Mouse (Mus musculus): ENCODE measurements around the gene Nlgn1. TPM values are rescaled to one million over a fixed set of nuclear protein-coding genes. Genes with fewer than 3 reads are reported as not detected.

Gene Nlgn1
- polyA plus RNA-seq (2016; fragmentation: Nextera tagmentation; extraction: Ambion mirVana): 0.14 and 0.24 TPM in 2 replicates

DNA sequence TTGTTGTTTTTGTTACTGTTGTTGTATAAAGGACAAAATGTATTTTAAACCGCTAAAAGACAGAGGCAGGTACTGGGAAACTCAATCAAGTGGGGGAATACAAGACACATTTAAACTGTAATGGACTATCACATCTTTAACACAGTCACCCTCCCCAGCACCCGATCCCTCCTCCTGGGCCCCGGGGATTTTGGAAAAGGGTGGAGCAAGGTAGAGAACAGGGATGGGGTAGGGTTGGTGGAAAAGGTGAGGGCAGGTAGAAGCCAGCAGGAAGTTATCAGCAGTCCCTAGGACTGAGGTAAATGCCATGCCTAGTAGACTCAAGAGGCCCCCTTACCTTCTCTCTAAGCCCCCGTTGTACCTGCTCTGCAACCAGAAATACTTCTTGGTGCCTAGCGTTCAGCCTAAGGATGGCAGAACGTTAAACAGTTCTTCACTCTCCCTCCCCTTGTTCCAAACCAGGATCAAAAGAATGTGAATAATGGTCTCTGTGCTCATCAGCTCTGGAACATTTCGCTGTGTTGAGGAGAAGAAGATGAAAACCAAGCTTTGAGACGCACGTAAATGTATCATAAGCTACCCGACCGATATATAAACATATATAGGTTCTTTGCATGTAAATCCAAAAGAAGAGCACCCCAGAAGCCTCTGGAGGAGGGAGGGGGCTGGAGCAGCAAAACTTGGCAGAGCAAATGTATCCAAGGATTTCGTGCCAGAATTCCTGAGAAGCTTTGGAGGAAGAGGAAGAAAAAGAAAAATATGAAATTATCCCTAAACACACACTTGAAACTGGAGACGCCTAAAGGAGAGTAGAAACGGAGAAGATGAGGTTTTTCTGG, at the start of gene Nlgn1:
TSS of gene Nlgn1 (minus strand) at position 61 of the 839 bp plus-strand sequence.
- WGBS: 7% methylated on average over 14 of the region's 14 CpGs
- H3K36me3 ChIP-seq: no peaks in the 10 kb centered on the region
- H3K9ac ChIP-seq: peak within 1 kb of the TSS; percentile 53; the same call in 1 of the 2 replicates
- peaks cover 39% of the 10 kb centered on the region for H3K27me3 ChIP-seq (replicated peaks)
- H3K9me3 ChIP-seq (replicated peaks): no peaks in the 10 kb centered on the region
- no peak for ATAC-seq (ENCODE audit: insufficient number of reproducible peaks, low FRiP score)
- H3K4me1 ChIP-seq (replicated peaks): peaks cover 12% of the 10 kb centered on the region
- H3K4me3 ChIP-seq: peak within 1 kb of the TSS; percentile 59
- peak within 1 kb of the TSS; percentile 98 for H3K4me2 ChIP-seq
- H3K27ac ChIP-seq (ENCODE audit: poor library complexity, severe bottlenecking): no peak within 1 kb of the TSS

DNA sequence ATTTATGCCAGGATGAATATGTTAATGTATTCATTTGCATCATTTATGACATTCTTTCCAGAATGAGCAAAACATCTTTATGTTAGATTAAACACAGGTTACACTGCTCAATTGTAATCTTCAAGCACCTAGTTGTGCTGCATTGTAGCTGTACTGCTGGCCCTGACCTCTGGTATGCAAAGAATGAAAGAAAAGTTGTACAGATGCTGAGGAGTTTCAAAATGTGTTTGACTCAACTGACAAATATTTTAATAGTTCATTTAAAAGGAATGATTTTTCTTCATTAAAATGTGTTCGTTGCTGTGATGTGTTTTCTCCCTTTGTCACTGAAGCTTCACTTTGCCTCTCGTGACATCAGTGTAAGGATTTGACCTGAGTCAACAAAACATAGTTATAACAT, 46.0 kb upstream of the Nlgn1 start:
- no peaks in the 10 kb centered on the region for H3K4me1 ChIP-seq (replicated peaks)
- no peak overlapping the region for H3K9ac ChIP-seq
- H3K4me3 ChIP-seq: no peak overlapping the region
- no peak overlapping the region for H3K27ac ChIP-seq (ENCODE audit: poor library complexity, severe bottlenecking)
- H3K4me2 ChIP-seq: no peak overlapping the region
- no peak for ATAC-seq (ENCODE audit: insufficient number of reproducible peaks, low FRiP score)
- 70% methylated on average over 2 of the region's 2 CpGs for WGBS
- no peaks in the 10 kb centered on the region for H3K27me3 ChIP-seq (replicated peaks)
- H3K36me3 ChIP-seq: no peaks in the 10 kb centered on the region
- H3K9me3 ChIP-seq (replicated peaks): no peaks in the 10 kb centered on the region

DNA sequence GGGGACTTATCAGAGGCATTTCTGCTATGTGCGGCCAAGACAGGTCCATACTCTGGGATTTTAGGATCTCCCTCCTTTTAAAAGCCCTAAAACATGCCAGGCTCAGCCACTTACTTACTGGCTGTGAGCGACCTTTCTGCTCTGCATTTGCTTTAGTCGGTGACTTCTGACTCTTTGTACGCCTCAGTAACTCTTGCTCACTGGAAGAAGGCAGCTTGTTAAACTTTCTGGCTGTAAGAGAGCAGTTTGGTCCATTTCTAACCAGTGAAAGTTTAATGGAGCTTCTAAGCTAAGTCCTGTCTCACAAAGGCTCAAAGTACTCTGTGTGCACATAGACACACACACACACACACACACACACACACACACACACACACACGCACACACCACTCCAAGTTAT, 22.8 kb upstream of the Nlgn1 start:
- Histone ChIP-seq H3K9ac (no peak overlapping the region), H3K9me3 (replicated peaks) (no peaks in the 10 kb centered on the region), H3K36me3 (no peaks in the 10 kb centered on the region), H3K27ac (ENCODE audit: poor library complexity, severe bottlenecking) (no peak overlapping the region), H3K4me3 (no peak overlapping the region), H3K4me1 (replicated peaks) (no peaks in the 10 kb centered on the region), H3K4me2 (no peak overlapping the region), H3K27me3 (replicated peaks) (no peaks in the 10 kb centered on the region)
- ATAC-seq (ENCODE audit: insufficient number of reproducible peaks, low FRiP score): no peak
- 74% methylated on average over 5 of the region's 5 CpGs for WGBS

DNA sequence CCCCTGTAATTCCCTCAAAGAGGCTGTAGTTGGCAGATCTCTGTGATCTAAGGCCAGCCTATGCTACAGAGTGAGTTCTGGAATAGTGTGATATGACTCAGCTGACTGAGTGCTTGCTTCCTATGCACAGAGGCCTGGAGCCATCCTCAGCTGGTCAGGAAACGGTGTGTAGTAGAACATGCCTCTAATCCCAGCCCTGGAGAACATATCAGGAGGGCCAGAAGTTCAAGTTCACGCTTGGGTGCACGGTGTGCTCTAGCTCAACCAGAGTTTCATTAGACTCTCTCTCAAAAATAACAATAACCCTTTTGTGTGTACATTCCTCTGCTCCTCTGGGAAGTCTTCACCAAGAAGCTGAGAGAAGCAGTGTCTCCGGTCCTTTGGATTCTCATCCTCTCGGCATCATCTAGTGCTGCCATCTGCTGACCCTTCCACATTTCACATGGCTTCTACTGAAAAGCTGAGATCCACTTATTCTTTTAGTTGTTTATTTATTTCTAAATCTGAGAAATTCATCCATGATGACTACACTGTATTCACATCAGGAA, 22.3 kb upstream of the Nlgn1 start:
- Histone ChIP-seq H3K4me1 (replicated peaks) (no peaks in the 10 kb centered on the region), H3K27me3 (replicated peaks) (no peaks in the 10 kb centered on the region), H3K27ac (ENCODE audit: poor library complexity, severe bottlenecking) (no peak overlapping the region), H3K4me2 (no peak overlapping the region), H3K36me3 (no peaks in the 10 kb centered on the region), H3K4me3 (no peak overlapping the region), H3K9ac (no peak overlapping the region), H3K9me3 (replicated peaks) (no peaks in the 10 kb centered on the region)
- no peak for ATAC-seq (ENCODE audit: insufficient number of reproducible peaks, low FRiP score)
- WGBS: 77% methylated on average over 5 of the region's 5 CpGs

DNA sequence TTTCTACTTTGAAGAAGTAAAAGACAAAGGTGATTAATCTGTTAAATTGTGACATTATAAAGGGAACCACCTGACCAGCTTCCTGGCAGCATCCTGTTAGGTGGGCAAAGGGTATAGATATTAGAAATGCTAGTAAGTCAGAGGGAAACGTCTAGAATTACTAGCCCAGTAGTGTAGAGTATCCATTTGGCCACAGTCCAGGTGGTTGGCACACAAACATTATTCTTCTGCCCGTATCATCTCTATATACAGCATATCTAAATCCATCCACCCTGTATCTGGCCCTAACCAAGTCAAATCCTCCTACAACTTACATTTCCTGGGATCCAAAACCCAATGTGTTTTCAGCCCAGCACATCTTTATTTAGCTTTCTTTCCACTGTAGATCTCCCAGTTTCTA, 5.2 kb upstream of the Nlgn1 start:
- Histone ChIP-seq H3K9me3 (replicated peaks) (no peaks in the 10 kb centered on the region), H3K4me1 (replicated peaks) (peaks cover 5% of the 10 kb centered on the region), H3K27ac (ENCODE audit: poor library complexity, severe bottlenecking) (no peak overlapping the region), H3K9ac (no peak overlapping the region), H3K4me3 (no peak overlapping the region), H3K4me2 (no peak overlapping the region), H3K36me3 (no peaks in the 10 kb centered on the region), H3K27me3 (replicated peaks) (peaks cover 18% of the 10 kb centered on the region)
- 67% methylated on average over 2 of the region's 2 CpGs for WGBS
- no peak for ATAC-seq (ENCODE audit: insufficient number of reproducible peaks, low FRiP score)

DNA sequence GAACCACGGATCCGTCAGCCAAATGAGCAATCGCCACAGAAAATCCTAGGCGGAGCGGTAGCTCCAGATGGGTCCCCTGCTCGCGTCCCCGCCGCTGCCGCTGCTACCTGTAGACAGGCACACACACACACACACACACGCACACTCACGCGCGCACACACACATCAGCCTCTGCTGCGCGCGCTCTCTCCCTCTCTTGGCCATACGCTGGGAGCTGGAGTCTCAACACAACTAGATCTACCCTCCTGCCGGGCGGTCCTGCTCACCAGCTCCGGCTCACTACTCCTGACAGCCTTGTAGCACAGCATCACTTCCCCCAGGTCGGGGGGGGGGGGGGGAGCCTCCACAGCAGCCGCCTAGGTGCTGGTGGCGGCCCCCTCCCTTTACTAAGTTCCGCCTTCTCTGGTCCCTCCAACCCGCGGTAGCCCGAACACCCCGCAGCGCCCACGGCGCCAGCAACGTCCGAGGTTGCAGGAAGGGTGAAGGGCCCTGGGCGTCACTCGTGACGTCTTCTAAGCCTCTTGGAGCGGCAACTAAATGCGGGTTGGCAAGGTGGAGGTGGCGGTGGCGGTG, 1.1 kb upstream of the Nlgn1 start:
- ATAC-seq (ENCODE audit: insufficient number of reproducible peaks, low FRiP score): no peak; the same call in 1 of the 2 replicates
- Histone ChIP-seq H3K27me3 (replicated peaks) (peaks cover 39% of the 10 kb centered on the region), H3K9ac (peak overlapping the region; percentile 23; the same call in 1 of the 2 replicates)

DNA sequence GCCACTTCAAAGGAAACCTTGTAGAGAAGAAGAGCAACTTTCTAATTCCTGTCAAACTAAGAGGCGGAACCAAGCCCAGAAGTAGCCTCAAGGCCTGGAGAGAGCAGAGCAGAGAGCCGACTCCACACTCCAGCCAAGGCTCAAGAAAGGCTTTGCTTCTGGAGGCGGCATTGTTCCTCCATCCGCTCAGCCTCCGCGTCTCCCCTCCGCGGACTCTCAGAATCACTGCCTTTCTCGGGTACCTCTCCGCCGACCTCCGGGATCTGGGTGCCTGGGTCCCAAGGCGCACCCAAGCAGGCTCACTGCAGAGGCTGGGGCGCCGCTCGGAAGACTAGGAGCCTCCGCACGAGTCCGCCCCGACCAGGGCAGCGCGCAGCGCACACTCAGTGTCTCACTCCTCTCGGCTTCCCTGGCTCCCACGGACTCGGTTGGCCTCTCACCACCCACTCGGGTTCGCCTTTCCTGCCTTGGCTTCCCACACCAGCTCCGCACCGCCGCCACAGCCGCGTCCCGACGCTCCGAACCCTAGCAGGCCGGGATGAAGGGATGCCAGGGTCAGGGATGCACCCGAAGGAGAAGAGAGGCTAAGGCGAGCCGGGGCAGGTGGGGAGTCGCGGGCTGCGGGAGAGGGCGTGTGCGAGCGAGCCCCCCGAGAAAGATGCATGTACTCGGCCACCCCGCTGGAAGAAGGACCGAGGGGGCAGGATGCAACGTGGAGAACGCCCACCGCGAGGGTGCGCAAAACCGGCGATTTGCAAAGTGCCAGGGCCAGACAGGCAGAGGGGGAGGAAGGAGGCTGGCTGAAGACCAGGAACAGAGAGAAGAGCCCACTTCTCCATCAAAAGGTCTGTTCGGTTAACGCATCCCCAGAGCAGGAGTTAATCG, 841 bp downstream of the Nlgn1 start:
- H3K4me1 ChIP-seq (replicated peaks): peaks cover 12% of the 10 kb centered on the region
- H3K4me3 ChIP-seq: peak overlapping the region; percentile 59
- no peak overlapping the region for H3K27ac ChIP-seq (ENCODE audit: poor library complexity, severe bottlenecking)
- H3K9ac ChIP-seq: peak overlapping the region; percentile 53; the same call in 1 of the 2 replicates
- H3K36me3 ChIP-seq: no peaks in the 10 kb centered on the region
- peaks cover 39% of the 10 kb centered on the region for H3K27me3 ChIP-seq (replicated peaks)
- H3K4me2 ChIP-seq: peak overlapping the region; percentile 98
- ATAC-seq (ENCODE audit: insufficient number of reproducible peaks, low FRiP score): 0 out of 2 replicates have a peak, but pooled peaks have one; percentile 55
- no peaks in the 10 kb centered on the region for H3K9me3 ChIP-seq (replicated peaks)
- WGBS: under 1% methylated on average over 60 of the region's 60 CpGs

More for the DNA sequence above, 1.1 kb upstream of the Nlgn1 start:
- Histone ChIP-seq H3K9me3 (replicated peaks) (no peaks in the 10 kb centered on the region), H3K36me3 (no peaks in the 10 kb centered on the region), H3K4me3 (peak overlapping the region; percentile 53), H3K27ac (ENCODE audit: poor library complexity, severe bottlenecking) (no peak overlapping the region), H3K4me1 (replicated peaks) (peaks cover 12% of the 10 kb centered on the region), H3K4me2 (peak overlapping the region; percentile 79)
- WGBS: 2% methylated on average over 33 of the region's 41 CpGs

DNA sequence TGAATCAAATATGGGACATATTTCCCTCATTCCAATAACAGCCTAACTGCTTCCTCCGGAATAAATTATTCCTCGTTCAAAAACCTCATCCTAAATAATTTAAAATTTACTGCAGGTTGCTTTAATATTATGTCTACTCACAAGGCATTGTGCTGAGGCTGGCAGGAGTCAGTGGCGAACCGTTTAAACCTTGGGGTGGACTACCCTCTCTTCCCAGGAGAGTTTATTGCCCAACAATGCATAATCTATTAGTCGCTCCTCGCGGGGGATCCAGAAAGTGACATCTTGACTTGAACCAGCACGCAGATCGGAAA, 1.4 kb downstream of the Nlgn1 start:
- Histone ChIP-seq H3K27me3 (replicated peaks) (peaks cover 39% of the 10 kb centered on the region), H3K4me1 (replicated peaks) (peaks cover 12% of the 10 kb centered on the region), H3K9ac (0 out of 2 replicates have a peak overlapping the region, but pooled peaks have one; percentile 53), H3K9me3 (replicated peaks) (no peaks in the 10 kb centered on the region), H3K27ac (ENCODE audit: poor library complexity, severe bottlenecking) (no peak overlapping the region), H3K4me2 (peak overlapping the region; percentile 98), H3K36me3 (no peaks in the 10 kb centered on the region), H3K4me3 (peak overlapping the region; percentile 59)
- ATAC-seq (ENCODE audit: insufficient number of reproducible peaks, low FRiP score): no peak
- 11% methylated on average over 9 of the region's 9 CpGs for WGBS

DNA sequence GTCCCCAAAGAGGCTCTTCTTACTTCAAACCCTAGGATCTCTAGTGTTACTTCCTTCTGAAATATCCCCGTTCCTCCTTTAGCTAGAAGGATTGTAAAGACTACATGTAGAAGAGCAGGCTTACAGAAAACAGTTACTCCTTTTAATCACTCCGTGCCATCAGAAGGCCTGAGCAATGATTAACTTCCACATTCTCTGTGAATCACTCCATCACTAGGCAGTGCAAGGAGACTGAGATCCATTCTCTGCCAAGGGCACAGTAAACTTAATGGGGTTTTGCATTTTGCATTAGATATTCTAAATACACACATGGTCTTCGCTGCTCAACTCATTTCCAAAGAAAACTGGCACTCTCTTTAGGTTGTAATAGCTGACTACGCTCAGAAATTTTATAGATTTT, 2.2 kb downstream of the Nlgn1 start:
- Histone ChIP-seq H3K27ac (ENCODE audit: poor library complexity, severe bottlenecking) (no peak overlapping the region), H3K36me3 (no peaks in the 10 kb centered on the region), H3K9me3 (replicated peaks) (no peaks in the 10 kb centered on the region), H3K27me3 (replicated peaks) (peaks cover 39% of the 10 kb centered on the region), H3K4me1 (replicated peaks) (peaks cover 12% of the 10 kb centered on the region), H3K4me3 (no peak overlapping the region), H3K4me2 (no peak overlapping the region), H3K9ac (no peak overlapping the region)
- ATAC-seq (ENCODE audit: insufficient number of reproducible peaks, low FRiP score): no peak
- 73% methylated on average over 4 of the region's 4 CpGs for WGBS

DNA sequence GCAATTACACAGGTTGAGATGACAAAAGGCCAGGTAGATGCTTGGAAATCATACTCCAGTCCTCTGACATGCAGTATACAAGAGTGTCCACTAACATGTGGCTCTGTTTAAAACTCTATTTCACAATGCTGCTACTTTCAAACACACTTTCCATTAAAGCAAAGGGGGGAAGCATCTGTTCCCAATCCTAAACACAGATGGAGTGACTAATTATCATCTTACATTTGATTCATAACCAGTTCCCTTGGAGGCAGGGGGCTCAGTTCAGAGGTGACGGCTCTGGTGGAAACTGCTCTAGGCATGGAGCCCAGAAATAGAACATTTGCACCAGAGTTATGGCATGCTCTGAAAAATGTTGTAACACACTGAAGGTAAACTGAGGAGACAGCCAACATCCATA, 7.8 kb downstream of the Nlgn1 start:
- WGBS: 74% methylated on average over 1 of the region's 1 CpGs

More for the DNA sequence above, 7.8 kb downstream of the Nlgn1 start:
- H3K9me3 ChIP-seq (replicated peaks): no peaks in the 10 kb centered on the region
- H3K4me1 ChIP-seq (replicated peaks): no peaks in the 10 kb centered on the region
- H3K4me3 ChIP-seq: no peak overlapping the region
- H3K27me3 ChIP-seq (replicated peaks): no peaks in the 10 kb centered on the region; the same call in 1 of the 2 replicates
- no peak overlapping the region for H3K9ac ChIP-seq
- no peak overlapping the region for H3K4me2 ChIP-seq
- H3K36me3 ChIP-seq: no peaks in the 10 kb centered on the region
- no peak overlapping the region for H3K27ac ChIP-seq (ENCODE audit: poor library complexity, severe bottlenecking)
- ATAC-seq (ENCODE audit: insufficient number of reproducible peaks, low FRiP score): no peak
